Mouse (Mus musculus): ENCODE measurements at regions not wholly inside any gene's neighbourhood (a gene's known extent, or its start where the extent isn't known, plus 50 kb on each side); places are given as distances from the start of the nearest gene placed in this dataset.

DNA sequence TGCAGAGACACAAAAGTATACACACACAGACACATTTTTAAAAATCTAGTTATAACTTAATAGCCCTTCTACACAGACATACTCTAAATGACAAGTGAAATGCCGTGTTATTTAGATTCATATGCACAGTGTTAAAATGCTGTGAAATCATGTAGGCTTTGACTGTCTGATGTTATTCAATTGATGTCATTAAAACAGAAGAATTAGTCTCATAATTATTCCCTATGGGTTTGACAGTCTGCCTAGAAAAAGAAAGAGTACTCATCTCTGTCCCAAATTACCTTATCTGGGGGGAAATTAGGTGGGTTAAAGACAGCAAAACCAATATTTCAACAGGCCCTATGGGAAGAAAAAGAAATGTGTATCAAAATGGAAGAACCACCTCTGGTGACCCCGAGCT is 339.0 kb downstream of the Gm11361 start:
- Histone ChIP-seq H3K4me3 (ENCODE audit: insufficient read depth, low read depth, low read length) (no peak overlapping the region), H3K27ac (replicated peaks; ENCODE audit: insufficient read depth, low read depth, low read length) (no peak overlapping the region), H3K79me2 (ENCODE audit: control insufficient read depth, insufficient read depth, low read length) (no peaks in the 10 kb centered on the region), H3K4me1 (ENCODE audit: control insufficient read depth, insufficient read depth, low read length) (no peaks in the 10 kb centered on the region), H3K27me3 (ENCODE audit: control insufficient read depth, insufficient read depth, low read length) (no peaks in the 10 kb centered on the region), H3K36me3 (ENCODE audit: control insufficient read depth, insufficient read depth, low read length) (no peaks in the 10 kb centered on the region), H3K9ac (ENCODE audit: low read depth, low read length) (no peak overlapping the region)
- TF ChIP-seq CTCF (IDR thresholded peaks at IDR 0.05; ENCODE audit: low read depth, low read length) (no peak), POLR2A (IDR thresholded peaks at IDR 0.05; ENCODE audit: extremely low read depth, insufficient read depth, low read length) (no peak)
- DNase-seq (ENCODE audit: extremely low read depth, low read depth, low spot score) = no peak
- 96% methylated on average over 2 of the region's 2 CpGs for WGBS

DNA sequence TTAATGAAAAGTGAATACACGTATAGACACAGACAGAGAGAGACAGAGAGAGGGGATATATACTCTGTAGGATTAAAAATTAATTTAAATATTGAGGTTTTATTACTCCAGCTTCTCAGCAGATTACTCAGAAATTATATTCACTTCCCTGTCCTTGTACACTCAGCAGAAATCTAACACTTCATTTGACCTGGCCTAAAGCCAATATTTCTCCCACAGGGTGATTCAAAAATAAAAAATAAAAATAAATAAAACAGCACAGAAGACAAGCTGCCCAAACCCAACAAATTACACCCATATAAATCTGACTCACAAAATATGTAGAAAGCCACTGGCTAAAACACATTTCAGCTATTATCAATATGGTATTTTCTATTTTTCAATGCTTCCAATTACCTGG is 334.8 kb downstream of the Gm11361 start:
- H3K79me2 ChIP-seq (ENCODE audit: control insufficient read depth, insufficient read depth, low read length) = no peaks in the 10 kb centered on the region
- no peaks in the 10 kb centered on the region for H3K4me1 ChIP-seq (ENCODE audit: control insufficient read depth, insufficient read depth, low read length)
- no peaks in the 10 kb centered on the region for H3K36me3 ChIP-seq (ENCODE audit: control insufficient read depth, insufficient read depth, low read length)
- no peak overlapping the region for H3K9ac ChIP-seq (ENCODE audit: low read depth, low read length)
- WGBS = 96% methylated on average over 1 of the region's 1 CpGs
- no peak overlapping the region for H3K4me3 ChIP-seq (ENCODE audit: insufficient read depth, low read depth, low read length)
- H3K27me3 ChIP-seq (ENCODE audit: control insufficient read depth, insufficient read depth, low read length) = no peaks in the 10 kb centered on the region
- no peak for TF ChIP-seq POLR2A (IDR thresholded peaks at IDR 0.05; ENCODE audit: extremely low read depth, insufficient read depth, low read length)
- no peak for TF ChIP-seq CTCF (IDR thresholded peaks at IDR 0.05; ENCODE audit: low read depth, low read length)
- H3K27ac ChIP-seq (replicated peaks; ENCODE audit: insufficient read depth, low read depth, low read length) = no peak overlapping the region
- no peak for DNase-seq (ENCODE audit: extremely low read depth, low read depth, low spot score)

DNA sequence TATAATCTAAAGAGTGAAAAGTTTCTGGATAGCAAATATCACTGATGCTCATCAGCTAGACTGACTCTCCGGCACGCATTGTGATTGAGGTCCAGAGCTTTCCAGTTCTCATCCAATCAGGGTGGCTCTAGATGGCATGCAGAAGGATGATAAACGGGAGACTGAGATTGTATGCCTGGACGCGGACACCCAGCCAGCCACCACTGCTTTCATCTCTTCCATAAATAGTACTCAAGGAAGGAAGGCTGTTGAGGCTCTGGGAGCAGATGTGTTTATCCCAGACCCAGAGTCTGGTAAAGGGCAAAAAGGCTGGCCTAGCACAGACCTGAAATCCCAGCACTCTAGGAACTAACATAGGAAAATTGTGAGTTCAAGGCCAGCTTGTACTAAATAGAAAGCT is 330.6 kb downstream of the Gm11361 start:
- Histone ChIP-seq H3K9ac (ENCODE audit: low read depth, low read length) (no peak overlapping the region), H3K36me3 (ENCODE audit: control insufficient read depth, insufficient read depth, low read length) (no peaks in the 10 kb centered on the region), H3K79me2 (ENCODE audit: control insufficient read depth, insufficient read depth, low read length) (no peaks in the 10 kb centered on the region), H3K27ac (replicated peaks; ENCODE audit: insufficient read depth, low read depth, low read length) (no peak overlapping the region), H3K4me3 (ENCODE audit: insufficient read depth, low read depth, low read length) (no peak overlapping the region), H3K27me3 (ENCODE audit: control insufficient read depth, insufficient read depth, low read length) (no peaks in the 10 kb centered on the region), H3K4me1 (ENCODE audit: control insufficient read depth, insufficient read depth, low read length) (no peaks in the 10 kb centered on the region)
- WGBS = 87% methylated on average over 5 of the region's 5 CpGs
- TF ChIP-seq POLR2A (IDR thresholded peaks at IDR 0.05; ENCODE audit: extremely low read depth, insufficient read depth, low read length) = no peak
- no peak for TF ChIP-seq CTCF (IDR thresholded peaks at IDR 0.05; ENCODE audit: low read depth, low read length)
- DNase-seq (ENCODE audit: extremely low read depth, low read depth, low spot score) = no peak

DNA sequence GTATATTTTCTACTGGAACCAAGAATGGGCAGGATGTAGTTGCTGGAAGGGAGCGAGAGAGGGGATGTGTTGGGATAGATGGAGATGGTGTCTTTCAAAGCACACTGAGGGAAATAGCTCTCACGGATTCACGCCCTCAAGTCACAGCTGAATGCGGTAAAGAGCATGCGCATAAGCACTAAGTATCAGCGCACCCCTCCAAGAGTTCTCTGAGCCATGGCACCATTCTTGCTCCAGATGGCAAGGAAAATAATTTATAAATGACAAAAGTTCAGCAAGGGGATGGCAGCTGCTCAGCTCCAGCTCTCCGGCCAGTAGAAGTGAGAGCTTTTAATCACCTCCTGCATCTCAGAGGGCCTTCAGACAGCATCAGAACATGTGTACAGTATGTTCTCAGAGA is 329.4 kb downstream of the Gm11361 start:
- no peak for DNase-seq (ENCODE audit: extremely low read depth, low read depth, low spot score)
- H3K79me2 ChIP-seq (ENCODE audit: control insufficient read depth, insufficient read depth, low read length) = no peaks in the 10 kb centered on the region
- no peak overlapping the region for H3K9ac ChIP-seq (ENCODE audit: low read depth, low read length)
- 95% methylated on average over 7 of the region's 7 CpGs for WGBS
- no peak overlapping the region for H3K4me3 ChIP-seq (ENCODE audit: insufficient read depth, low read depth, low read length)
- no peak overlapping the region for H3K27ac ChIP-seq (replicated peaks; ENCODE audit: insufficient read depth, low read depth, low read length)
- H3K36me3 ChIP-seq (ENCODE audit: control insufficient read depth, insufficient read depth, low read length) = no peaks in the 10 kb centered on the region
- TF ChIP-seq CTCF (IDR thresholded peaks at IDR 0.05; ENCODE audit: low read depth, low read length) (no peak), POLR2A (IDR thresholded peaks at IDR 0.05; ENCODE audit: extremely low read depth, insufficient read depth, low read length) (no peak)
- no peaks in the 10 kb centered on the region for H3K27me3 ChIP-seq (ENCODE audit: control insufficient read depth, insufficient read depth, low read length)
- no peaks in the 10 kb centered on the region for H3K4me1 ChIP-seq (ENCODE audit: control insufficient read depth, insufficient read depth, low read length)

DNA sequence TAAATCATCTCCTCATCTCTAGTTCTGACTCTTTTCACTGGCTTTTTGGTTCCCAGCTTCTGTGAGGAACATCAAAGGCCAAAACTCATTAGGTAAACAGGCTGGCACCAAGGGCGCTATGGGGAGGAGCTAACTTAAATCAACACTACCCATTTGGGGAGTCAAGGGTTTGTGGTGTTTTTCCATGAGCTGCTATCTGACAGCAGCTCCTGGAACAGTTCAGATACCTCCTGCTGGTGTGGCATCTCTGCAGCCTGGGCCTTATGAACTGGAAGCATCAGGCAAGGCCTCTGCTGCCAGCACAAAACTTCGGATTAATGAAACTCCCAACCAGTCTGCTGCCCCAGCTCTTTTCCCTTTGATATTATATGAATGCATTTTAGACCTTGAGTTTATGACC is 328.8 kb downstream of the Gm11361 start:
- WGBS = 53% methylated on average over 2 of the region's 2 CpGs
- TF ChIP-seq POLR2A (IDR thresholded peaks at IDR 0.05; ENCODE audit: extremely low read depth, insufficient read depth, low read length) (no peak), CTCF (IDR thresholded peaks at IDR 0.05; ENCODE audit: low read depth, low read length) (no peak)
- no peak overlapping the region for H3K4me3 ChIP-seq (ENCODE audit: insufficient read depth, low read depth, low read length)

DNA sequence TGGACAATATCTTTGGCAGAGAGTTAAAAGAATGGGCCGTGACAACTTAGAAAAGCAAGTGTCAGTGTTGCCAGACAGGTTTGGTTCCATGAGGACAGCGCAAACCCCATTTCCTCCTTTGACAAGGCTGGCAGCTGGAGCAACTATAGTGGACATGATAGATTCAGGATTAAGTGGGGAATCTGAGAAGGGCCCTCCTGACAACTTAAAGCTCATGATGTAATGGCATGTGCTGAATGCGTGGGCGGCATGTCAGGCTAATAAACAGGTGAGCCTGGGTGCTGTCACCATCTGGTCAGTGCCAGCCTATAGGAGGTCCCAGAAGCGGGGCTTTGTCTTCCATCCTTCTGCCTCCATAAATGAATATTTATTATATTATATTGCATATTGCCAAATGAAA is 326.3 kb downstream of the Gm11361 start:
- TF ChIP-seq POLR2A (IDR thresholded peaks at IDR 0.05; ENCODE audit: extremely low read depth, insufficient read depth, low read length) (no peak), CTCF (IDR thresholded peaks at IDR 0.05; ENCODE audit: low read depth, low read length) (no peak)
- no peak overlapping the region for H3K4me3 ChIP-seq (ENCODE audit: insufficient read depth, low read depth, low read length)
- no peak overlapping the region for H3K27ac ChIP-seq (replicated peaks; ENCODE audit: insufficient read depth, low read depth, low read length)
- no peak for DNase-seq (ENCODE audit: extremely low read depth, low read depth, low spot score)
- no peaks in the 10 kb centered on the region for H3K27me3 ChIP-seq (ENCODE audit: control insufficient read depth, insufficient read depth, low read length)
- 94% methylated on average over 5 of the region's 5 CpGs for WGBS
- H3K4me1 ChIP-seq (ENCODE audit: control insufficient read depth, insufficient read depth, low read length) = no peaks in the 10 kb centered on the region
- no peak overlapping the region for H3K9ac ChIP-seq (ENCODE audit: low read depth, low read length)
- H3K36me3 ChIP-seq (ENCODE audit: control insufficient read depth, insufficient read depth, low read length) = no peaks in the 10 kb centered on the region
- H3K79me2 ChIP-seq (ENCODE audit: control insufficient read depth, insufficient read depth, low read length) = no peaks in the 10 kb centered on the region

More for the DNA sequence above, 328.8 kb downstream of the Gm11361 start:
- Histone ChIP-seq H3K27ac (replicated peaks; ENCODE audit: insufficient read depth, low read depth, low read length) (no peak overlapping the region), H3K79me2 (ENCODE audit: control insufficient read depth, insufficient read depth, low read length) (no peaks in the 10 kb centered on the region), H3K36me3 (ENCODE audit: control insufficient read depth, insufficient read depth, low read length) (no peaks in the 10 kb centered on the region), H3K9ac (ENCODE audit: low read depth, low read length) (no peak overlapping the region), H3K4me1 (ENCODE audit: control insufficient read depth, insufficient read depth, low read length) (no peaks in the 10 kb centered on the region), H3K27me3 (ENCODE audit: control insufficient read depth, insufficient read depth, low read length) (no peaks in the 10 kb centered on the region)
- no peak for DNase-seq (ENCODE audit: extremely low read depth, low read depth, low spot score)
